Comparison of ENCODE assay signal across 8 mouse cellular contexts in genomic region chr5:146904404-146904803, GRCm38 (mm10). TPM values are rescaled to one million over a fixed set of nuclear protein-coding genes. Genes with fewer than 3 reads are reported as not detected.
DNase-seq lines count a peak whose midpoint lies in the region; ATAC-seq and TF ChIP-seq lines count a peak whose summit lies in the region.

No protein-coding gene starts in this region.

- peak; percentile 86 for ATAC-seq in CD4-positive, CD25-positive, alpha-beta regulatory T cell, adult 4 months
- ATAC-seq in liver, embryonic 15.5 days (ENCODE audit: insufficient read depth), result 0 out of 2 replicates have a peak, but pooled peaks have one; percentile 44
- ATAC-seq in neural tube, embryonic 13.5 days (ENCODE audit: low read depth), result peak; percentile 58
- ATAC-seq in stomach, embryonic 16.5 days (ENCODE audit: insufficient read depth, low FRiP score), result 0 out of 2 replicates have a peak, but pooled peaks have one; percentile 41

- no peak overlapping the region for H3K4me3 ChIP-seq in forebrain, embryonic 10.5 days
- no peak overlapping the region for H3K4me3 ChIP-seq in liver, embryonic 15.5 days (replicated peaks)
- H3K4me3 ChIP-seq in neural tube, embryonic 13.5 days, result no peak overlapping the region
- no peak overlapping the region for H3K4me3 ChIP-seq in stomach, embryonic 16.5 days (replicated peaks; ENCODE audit: low read length)

- 42% methylated on average over 8 of the region's 8 CpGs for WGBS in forebrain, embryonic 10.5 days
- 20% methylated on average over 8 of the region's 8 CpGs for WGBS in liver, embryonic 15.5 days (ENCODE audit: insufficient replicate concordance)
- whole genome bisulfite sequencing in neural tube, embryonic 13.5 days, result 43% methylated on average over 8 of the region's 8 CpGs
- WGBS in stomach, embryonic 16.5 days, result 31% methylated on average over 8 of the region's 8 CpGs

- peak; percentile 88 for DNase-seq in brain, embryonic 14.5 days (ENCODE audit: low read depth)
- peak; percentile 57 for DNase-seq in forebrain, embryonic 10.5 days (ENCODE audit: extremely low spot score, low spot score)
- peak; percentile 76 to 86 for DNase-seq in heart, postnatal 14 days
- peak; percentile 77 to 89 for DNase-seq in kidney, postnatal 36 days

- peaks cover 18% of the 10 kb centered on the region for H3K27me3 ChIP-seq in forebrain, embryonic 10.5 days (ENCODE audit: poor library complexity, severe bottlenecking)
- no peaks in the 10 kb centered on the region; the same call in 1 of the 2 replicates for H3K27me3 ChIP-seq in liver, embryonic 15.5 days
- no peaks in the 10 kb centered on the region for H3K27me3 ChIP-seq in neural tube, embryonic 13.5 days
- H3K27me3 ChIP-seq in stomach, embryonic 16.5 days (ENCODE audit: control insufficient read depth, insufficient read depth, low read length), result no peaks in the 10 kb centered on the region

- H3K27ac ChIP-seq in forebrain, embryonic 10.5 days, result no peak overlapping the region
- H3K27ac ChIP-seq in liver, embryonic 15.5 days (replicated peaks), result no peak overlapping the region
- no peak overlapping the region for H3K27ac ChIP-seq in neural tube, embryonic 13.5 days (replicated peaks)
- no peak overlapping the region for H3K27ac ChIP-seq in stomach, embryonic 16.5 days (ENCODE audit: low read length)

- peak; percentile 72; the same call in 1 of the 2 replicates for TF ChIP-seq CTCF in brain, embryonic 14.5 days (IDR thresholded peaks at IDR 0.05; ENCODE audit: borderline replicate concordance, extremely low read depth, insufficient read depth, insufficient read length)

- intact Hi-C loops in heart, postnatal 14 days (cut with DNase I), result loop anchor here (1.0 to 5.0 kb wide), 4 partner anchors 60 to 229 kb away; partner anchors contain the start of genes Rasl11a and Usp12

- H3K9me3 ChIP-seq in forebrain, embryonic 10.5 days, result no peaks in the 10 kb centered on the region
- no peaks in the 10 kb centered on the region for H3K9me3 ChIP-seq in liver, embryonic 15.5 days (replicated peaks)
- no peaks in the 10 kb centered on the region for H3K9me3 ChIP-seq in neural tube, embryonic 13.5 days
- H3K9me3 ChIP-seq in stomach, embryonic 16.5 days (replicated peaks; ENCODE audit: control insufficient read depth, low read length), result no peaks in the 10 kb centered on the region

- H3K4me1 ChIP-seq in forebrain, embryonic 10.5 days, result peaks cover 7% of the 10 kb centered on the region
- H3K4me1 ChIP-seq in liver, embryonic 15.5 days (replicated peaks), result peaks cover 8% of the 10 kb centered on the region; the same call in 1 of the 2 replicates
- H3K4me1 ChIP-seq in neural tube, embryonic 13.5 days (replicated peaks), result peaks cover 9% of the 10 kb centered on the region; the same call in 1 of the 2 replicates
- no peaks in the 10 kb centered on the region for H3K4me1 ChIP-seq in stomach, embryonic 16.5 days (ENCODE audit: control insufficient read depth, insufficient read depth, low read length)

- H3K9ac ChIP-seq in liver, embryonic 15.5 days, result no peak overlapping the region
- H3K9ac ChIP-seq in neural tube, embryonic 13.5 days, result no peak overlapping the region
- no peak overlapping the region for H3K9ac ChIP-seq in stomach, embryonic 16.5 days (ENCODE audit: low read length)

- no peak overlapping the region for H3K4me2 ChIP-seq in liver, embryonic 15.5 days
- no peak overlapping the region for H3K4me2 ChIP-seq in neural tube, embryonic 13.5 days
- no peak overlapping the region for H3K4me2 ChIP-seq in stomach, embryonic 16.5 days (ENCODE audit: low read depth, low read length)

- H3K36me3 ChIP-seq in forebrain, embryonic 10.5 days (replicated peaks), result no peaks in the 10 kb centered on the region
- H3K36me3 ChIP-seq in liver, embryonic 15.5 days (replicated peaks), result no peaks in the 10 kb centered on the region
- no peaks in the 10 kb centered on the region for H3K36me3 ChIP-seq in neural tube, embryonic 13.5 days
- no peaks in the 10 kb centered on the region for H3K36me3 ChIP-seq in stomach, embryonic 16.5 days (ENCODE audit: control insufficient read depth, insufficient read depth, low read length)

- TF ChIP-seq POLR2A in brain, embryonic 14.5 days (IDR thresholded peaks at IDR 0.05; ENCODE audit: borderline replicate concordance, extremely low read depth, insufficient read depth, insufficient read length, poor library complexity, severe bottlenecking), result no peak

RNA-seq across cellular contexts. Expression of gene Gtf3a, which starts 44.1 kb away (rescaled TPM):
- polyA plus RNA-seq in CD4-positive, CD25-positive, alpha-beta regulatory T cell, adult 4 months (2017; shearing (Covaris generic)), result 10 to 100 TPM; 26.2 to 30.5 TPM
- 79.6 and 88.5 TPM in 2 replicates for polyA plus RNA-seq in brain, embryonic 14.5 days (2012; rRNA removed)
- polyA plus RNA-seq in forebrain, embryonic 10.5 days (2016; fragmentation: Nextera tagmentation; extraction: Ambion mirVana), result 149 and 150 TPM in 2 replicates
- total RNA-seq in heart, postnatal 14 days (2021), result 10 to 100 TPM; 20.4 to 21.5 TPM
- 44.6 and 47.4 TPM in 2 replicates for polyA plus RNA-seq in liver, embryonic 15.5 days (2015; fragmentation: Nextera tagmentation; extraction: Ambion mirVana)
- 104 and 110 TPM in 2 replicates for polyA plus RNA-seq in neural tube, embryonic 13.5 days (2015; fragmentation: Nextera tagmentation; extraction: Ambion mirVana)
- 102 and 109 TPM in 2 replicates for polyA plus RNA-seq in stomach, embryonic 16.5 days (2015; fragmentation: Nextera tagmentation; extraction: Ambion mirVana)

RNA-seq across cellular contexts. Expression of gene Mtif3, which starts 59.2 kb away (rescaled TPM):
- 10 to 100 TPM; 49.1 to 52.4 TPM for polyA plus RNA-seq in CD4-positive, CD25-positive, alpha-beta regulatory T cell, adult 4 months (2017; shearing (Covaris generic))
- polyA plus RNA-seq in brain, embryonic 14.5 days (2012; rRNA removed), result 15.5 and 16.6 TPM in 2 replicates
- polyA plus RNA-seq in forebrain, embryonic 10.5 days (2016; fragmentation: Nextera tagmentation; extraction: Ambion mirVana), result 20.7 and 22.4 TPM in 2 replicates
- total RNA-seq in heart, postnatal 14 days (2021), result 10 to 100 TPM; 20.8 to 22.0 TPM
- 9.4 and 11.6 TPM in 2 replicates for polyA plus RNA-seq in liver, embryonic 15.5 days (2015; fragmentation: Nextera tagmentation; extraction: Ambion mirVana)
- polyA plus RNA-seq in neural tube, embryonic 13.5 days (2015; fragmentation: Nextera tagmentation; extraction: Ambion mirVana), result 28.9 and 31.7 TPM in 2 replicates
- 24.3 and 29.0 TPM in 2 replicates for polyA plus RNA-seq in stomach, embryonic 16.5 days (2015; fragmentation: Nextera tagmentation; extraction: Ambion mirVana)

RNA-seq across cellular contexts. Expression of gene Rasl11a, which starts 59.5 kb away (rescaled TPM):
- polyA plus RNA-seq in CD4-positive, CD25-positive, alpha-beta regulatory T cell, adult 4 months (2017; shearing (Covaris generic)), result 1 to 10 TPM; 3.1 to 3.2 TPM
- polyA plus RNA-seq in brain, embryonic 14.5 days (2012; rRNA removed), result 5.5 and 6.5 TPM in 2 replicates
- 37.4 and 39.5 TPM in 2 replicates for polyA plus RNA-seq in forebrain, embryonic 10.5 days (2016; fragmentation: Nextera tagmentation; extraction: Ambion mirVana)
- total RNA-seq in heart, postnatal 14 days (2021), result 1 to 10 TPM; 4.4 to 5.8 TPM
- polyA plus RNA-seq in liver, embryonic 15.5 days (2015; fragmentation: Nextera tagmentation; extraction: Ambion mirVana), result 1.8 and 2.1 TPM in 2 replicates
- polyA plus RNA-seq in neural tube, embryonic 13.5 days (2015; fragmentation: Nextera tagmentation; extraction: Ambion mirVana), result 23.1 and 24.9 TPM in 2 replicates
- polyA plus RNA-seq in stomach, embryonic 16.5 days (2015; fragmentation: Nextera tagmentation; extraction: Ambion mirVana), result 13.1 and 14.1 TPM in 2 replicates
